Mouse (Mus musculus) embryonic facial prominence, embryonic 12.5 days (tissue): ENCODE measurements around the gene Crygn. TPM values are rescaled to one million over a fixed set of nuclear protein-coding genes. Genes with fewer than 3 reads are reported as not detected.
A peak's percentile ranks its signal among the peaks of the same experiment; 100 is the strongest.

Source experiments
- ATAC-seq: fragments of 200-750 bp; cut with Nextera tagmentation; 2 replicates; pipeline ENCODE4 v1.8.0; 2017; ENCODE audit not compliant: insufficient number of reproducible peaks, insufficient read depth, low FRiP score, low TSS enrichment
- H3K27ac ChIP-seq: fragments of 300-500 bp; sonication (generic); 2 replicates; pipeline ENCODE4 v1.5.1; 2016; ENCODE audit warnings: mild to moderate bottlenecking
- H3K27me3 ChIP-seq: fragments of 300-500 bp; sonication (generic); 2 replicates; pipeline ENCODE4 v1.6.1; 2016; ENCODE audit warnings: mild to moderate bottlenecking, moderate library complexity
- H3K36me3 ChIP-seq: fragments of 300-500 bp; sonication (generic); 2 replicates; pipeline ENCODE4 v1.6.1; 2016; ENCODE audit warnings: mild to moderate bottlenecking
- H3K4me1 ChIP-seq: fragments of 300-500 bp; sonication (generic); 2 replicates; pipeline ENCODE4 v1.6.1; 2016
- H3K4me2 ChIP-seq: fragments of 300-500 bp; sonication (generic); replicated peaks from 2 replicates; pipeline ENCODE4 v1.6.1; 2016; ENCODE audit warnings: mild to moderate bottlenecking, moderate library complexity
- H3K4me3 ChIP-seq: fragments of 300-500 bp; sonication (generic); 2 replicates; pipeline ENCODE4 v1.5.1; 2016; ENCODE audit warnings: mild to moderate bottlenecking
- H3K9ac ChIP-seq: fragments of 300-500 bp; sonication (generic); 2 replicates; pipeline ENCODE4 v1.6.1; 2016; ENCODE audit warnings: mild to moderate bottlenecking, moderate library complexity
- H3K9me3 ChIP-seq: fragments of 300-500 bp; sonication (generic); 2 replicates; pipeline ENCODE4 v1.6.1; 2016; ENCODE audit warnings: mild to moderate bottlenecking, moderate library complexity
- WGBS: fragments of 180-500 bp; shearing (Covaris S2); methylation state at CpG from one replicate; pipeline ENCODE4 v1.1.7; 2016; 5-methylcytosine and 5-hydroxymethylcytosine counted together
- polyA plus RNA-seq: library from polyadenylated mRNA; unstranded; fragments of >200 nt; fragmentation: Nextera tagmentation; extraction: Ambion mirVana; gene quantifications from 2 replicates; pipeline ENCODE4 v1.2.1, GENCODE M21; 2016

Crygn gene
- 6.5 and 18.4 TPM in 2 replicates for polyA plus RNA-seq

GRCm38 (mm10) chr5:24757816-24758215, at the start of gene Crygn:
Gene Crygn, minus strand, starts transcription at chr5:24758008.
- H3K27ac ChIP-seq, result no peak within 1 kb of the TSS
- 38% methylated on average over 18 of the region's 18 CpGs for WGBS
- no peaks in the 10 kb centered on the region for H3K27me3 ChIP-seq
- H3K4me2 ChIP-seq, result no peak within 1 kb of the TSS
- no peaks in the 10 kb centered on the region for H3K9me3 ChIP-seq
- no peaks in the 10 kb centered on the region for H3K36me3 ChIP-seq
- peaks cover 11% of the 10 kb centered on the region for H3K4me1 ChIP-seq
- ATAC-seq, result no peak
- no peak within 1 kb of the TSS for H3K4me3 ChIP-seq
- H3K9ac ChIP-seq, result no peak within 1 kb of the TSS

- H3K4me2 ChIP-seq, result no peak overlapping the region
- no peak overlapping the region for H3K4me3 ChIP-seq
- H3K27me3 ChIP-seq, result no peaks in the 10 kb centered on the region
- no peaks in the 10 kb centered on the region for H3K9me3 ChIP-seq
- no peak for ATAC-seq
- H3K9ac ChIP-seq, result no peak overlapping the region
- H3K36me3 ChIP-seq, result peaks cover 71% of the 10 kb centered on the region
- H3K27ac ChIP-seq, result no peak overlapping the region
- H3K4me1 ChIP-seq, result no peaks in the 10 kb centered on the region
- WGBS, result 69% methylated on average over 6 of the region's 6 CpGs
These were observed 47.4 kb upstream of the Crygn start for GRCm38 (mm10) chr5:24805222-24805621.

GRCm38 (mm10) chr5:24804661-24805060, 46.9 kb upstream of the Crygn start:
- ATAC-seq, result no peak
- no peaks in the 10 kb centered on the region for H3K27me3 ChIP-seq
- no peak overlapping the region for H3K27ac ChIP-seq
- H3K4me1 ChIP-seq, result no peaks in the 10 kb centered on the region
- no peaks in the 10 kb centered on the region for H3K9me3 ChIP-seq
- no peak overlapping the region for H3K4me2 ChIP-seq
- peaks cover 69% of the 10 kb centered on the region for H3K36me3 ChIP-seq
- no peak overlapping the region for H3K9ac ChIP-seq
- no peak overlapping the region for H3K4me3 ChIP-seq
- WGBS, result 90% methylated on average over 8 of the region's 8 CpGs

GRCm38 (mm10) chr5:24801841-24802624, 44.2 kb upstream of the Crygn start:
- H3K36me3 ChIP-seq, result peaks cover 50% of the 10 kb centered on the region
- 75% methylated on average over 6 of the region's 6 CpGs for WGBS
- 0 out of 2 replicates have a peak overlapping the region, but pooled peaks have one; percentile 19 for H3K27ac ChIP-seq

GRCm38 (mm10) chr5:24800416-24800815, 42.6 kb upstream of the Crygn start:
- Histone ChIP-seq H3K9me3 (no peaks in the 10 kb centered on the region), H3K4me2 (no peak overlapping the region), H3K4me3 (no peak overlapping the region), H3K36me3 (peaks cover 33% of the 10 kb centered on the region), H3K9ac (no peak overlapping the region), H3K4me1 (0 out of 2 replicates have a peak, but pooled peaks cover 3% of the 10 kb centered on the region), H3K27ac (no peak overlapping the region), H3K27me3 (no peaks in the 10 kb centered on the region)
- no peak for ATAC-seq

More at GRCm38 (mm10) chr5:24801841-24802624, 44.2 kb upstream of the Crygn start:
- no peak for ATAC-seq
- Histone ChIP-seq H3K4me3 (no peak overlapping the region), H3K4me2 (no peak overlapping the region), H3K9ac (no peak overlapping the region), H3K27me3 (no peaks in the 10 kb centered on the region), H3K9me3 (no peaks in the 10 kb centered on the region), H3K4me1 (0 out of 2 replicates have a peak, but pooled peaks cover 3% of the 10 kb centered on the region)

- WGBS, result 79% methylated on average over 10 of the region's 10 CpGs
- Histone ChIP-seq H3K36me3 (peaks cover 18% of the 10 kb centered on the region), H3K9ac (no peak overlapping the region), H3K27ac (no peak overlapping the region), H3K4me3 (no peak overlapping the region), H3K9me3 (no peaks in the 10 kb centered on the region), H3K27me3 (no peaks in the 10 kb centered on the region), H3K4me2 (no peak overlapping the region), H3K4me1 (0 out of 2 replicates have a peak, but pooled peaks cover 3% of the 10 kb centered on the region)
- no peak for ATAC-seq
These were observed 40.8 kb upstream of the Crygn start for GRCm38 (mm10) chr5:24798639-24799038.

GRCm38 (mm10) chr5:24797858-24798257, 40.0 kb upstream of the Crygn start:
- ATAC-seq, result no peak
- no peak overlapping the region for H3K27ac ChIP-seq
- peaks cover 12% of the 10 kb centered on the region for H3K36me3 ChIP-seq
- H3K4me3 ChIP-seq, result no peak overlapping the region
- no peak overlapping the region for H3K4me2 ChIP-seq
- no peak overlapping the region for H3K9ac ChIP-seq
- no peaks in the 10 kb centered on the region for H3K9me3 ChIP-seq
- H3K4me1 ChIP-seq, result 0 out of 2 replicates have a peak, but pooled peaks cover 3% of the 10 kb centered on the region
- H3K27me3 ChIP-seq, result no peaks in the 10 kb centered on the region
- 51% methylated on average over 7 of the region's 7 CpGs for WGBS

- Histone ChIP-seq H3K27ac (no peak overlapping the region), H3K27me3 (no peaks in the 10 kb centered on the region), H3K36me3 (no peaks in the 10 kb centered on the region), H3K9me3 (no peaks in the 10 kb centered on the region), H3K4me3 (no peak overlapping the region), H3K9ac (no peak overlapping the region), H3K4me2 (no peak overlapping the region), H3K4me1 (0 out of 2 replicates have a peak, but pooled peaks cover 1% of the 10 kb centered on the region)
- 69% methylated on average over 7 of the region's 7 CpGs for WGBS
- no peak for ATAC-seq
These were observed 35.2 kb upstream of the Crygn start for GRCm38 (mm10) chr5:24792961-24793360.

GRCm38 (mm10) chr5:24782957-24783356, 25.1 kb upstream of the Crygn start:
- no peak overlapping the region for H3K9ac ChIP-seq
- WGBS, result 80% methylated on average over 4 of the region's 4 CpGs
- no peaks in the 10 kb centered on the region for H3K9me3 ChIP-seq
- H3K4me1 ChIP-seq, result no peaks in the 10 kb centered on the region
- H3K36me3 ChIP-seq, result no peaks in the 10 kb centered on the region
- H3K4me3 ChIP-seq, result no peak overlapping the region
- H3K4me2 ChIP-seq, result no peak overlapping the region
- H3K27ac ChIP-seq, result no peak overlapping the region
- ATAC-seq, result no peak
- peaks cover 17% of the 10 kb centered on the region; the same call in 1 of the 2 replicates for H3K27me3 ChIP-seq

GRCm38 (mm10) chr5:24781048-24781447, 23.2 kb upstream of the Crygn start:
- no peak overlapping the region for H3K9ac ChIP-seq
- WGBS, result 23% methylated on average over 5 of the region's 5 CpGs
- peaks cover 17% of the 10 kb centered on the region; the same call in 1 of the 2 replicates for H3K27me3 ChIP-seq
- H3K4me3 ChIP-seq, result no peak overlapping the region
- H3K36me3 ChIP-seq, result no peaks in the 10 kb centered on the region
- no peak for ATAC-seq
- H3K4me2 ChIP-seq, result no peak overlapping the region
- H3K4me1 ChIP-seq, result no peaks in the 10 kb centered on the region
- H3K27ac ChIP-seq, result no peak overlapping the region
- no peaks in the 10 kb centered on the region for H3K9me3 ChIP-seq

GRCm38 (mm10) chr5:24779881-24780512, 22.2 kb upstream of the Crygn start:
- WGBS, result 45% methylated on average over 15 of the region's 15 CpGs
- H3K27ac ChIP-seq, result no peak overlapping the region
- no peaks in the 10 kb centered on the region for H3K4me1 ChIP-seq
- no peaks in the 10 kb centered on the region for H3K36me3 ChIP-seq
- H3K4me3 ChIP-seq, result no peak overlapping the region
- no peak overlapping the region for H3K9ac ChIP-seq
- ATAC-seq, result no peak
- no peaks in the 10 kb centered on the region for H3K9me3 ChIP-seq
- peaks cover 17% of the 10 kb centered on the region; the same call in 1 of the 2 replicates for H3K27me3 ChIP-seq
- H3K4me2 ChIP-seq, result 0 out of 2 replicates have a peak overlapping the region, but pooled peaks have one; percentile 19

GRCm38 (mm10) chr5:24779321-24779720, 21.5 kb upstream of the Crygn start:
- Histone ChIP-seq H3K27ac (no peak overlapping the region), H3K9me3 (no peaks in the 10 kb centered on the region), H3K9ac (no peak overlapping the region), H3K4me2 (no peak overlapping the region), H3K36me3 (no peaks in the 10 kb centered on the region), H3K27me3 (peaks cover 17% of the 10 kb centered on the region; the same call in 1 of the 2 replicates), H3K4me1 (no peaks in the 10 kb centered on the region), H3K4me3 (no peak overlapping the region)
- no peak for ATAC-seq
